Mouse (Mus musculus) liver, embryonic 15.5 days (tissue): ENCODE data around the gene Clstn2. TPM values are rescaled to one million over a fixed set of nuclear protein-coding genes. Genes with fewer than 3 reads are reported as not detected.

ENCODE experiments used
- ATAC-seq: fragments of 200-750 bp; cut with Nextera tagmentation; 2 replicates; pipeline ENCODE4 v1.8.0; 2017; ENCODE audit warnings: moderate number of reproducible peaks, mild to moderate bottlenecking, moderate library complexity; ENCODE audit not compliant: insufficient read depth
- H3K27ac ChIP-seq: fragments of 300-500 bp; sonication (generic); replicated peaks from 2 replicates; pipeline ENCODE4 v1.5.1; 2015; ENCODE audit warnings: mild to moderate bottlenecking, inconsistent platforms
- H3K27me3 ChIP-seq: fragments of 300-500 bp; sonication (generic); 2 replicates; pipeline ENCODE4 v1.6.1; 2015; ENCODE audit warnings: mild to moderate bottlenecking, inconsistent platforms
- H3K36me3 ChIP-seq: fragments of 300-500 bp; sonication (generic); replicated peaks from 2 replicates; pipeline ENCODE4 v1.6.1; 2015; ENCODE audit warnings: moderate library complexity, mild to moderate bottlenecking, inconsistent platforms
- H3K4me1 ChIP-seq: fragments of 300-500 bp; sonication (generic); replicated peaks from 2 replicates; pipeline ENCODE4 v1.6.1; 2015; ENCODE audit warnings: inconsistent platforms
- H3K4me2 ChIP-seq: fragments of 300-500 bp; sonication (generic); 2 replicates; pipeline ENCODE4 v1.6.1; 2015; ENCODE audit warnings: moderate library complexity, mild to moderate bottlenecking, inconsistent platforms
- H3K4me3 ChIP-seq: fragments of 300-500 bp; sonication (generic); replicated peaks from 2 replicates; pipeline ENCODE4 v1.5.1; 2015; ENCODE audit warnings: mild to moderate bottlenecking, inconsistent platforms
- H3K9ac ChIP-seq: fragments of 300-500 bp; sonication (generic); 2 replicates; pipeline ENCODE4 v1.6.1; 2015; ENCODE audit warnings: moderate library complexity, mild to moderate bottlenecking, inconsistent platforms
- H3K9me3 ChIP-seq: fragments of 300-500 bp; sonication (generic); replicated peaks from 2 replicates; pipeline ENCODE4 v1.6.1; 2016; ENCODE audit warnings: inconsistent platforms
- WGBS: fragments of 180-500 bp; shearing (Covaris S2); methylation state at CpG from one replicate; pipeline ENCODE4 v1.1.7; 2015; ENCODE audit warnings: mixed read lengths; ENCODE audit not compliant: insufficient replicate concordance; 5-methylcytosine and 5-hydroxymethylcytosine counted together
- polyA plus RNA-seq: library from polyadenylated mRNA; unstranded; fragments of >200 nt; fragmentation: Nextera tagmentation; extraction: Ambion mirVana; gene quantifications from 2 replicates; pipeline ENCODE4 v1.2.1, GENCODE M21; 2015

Clstn2 gene
- polyA plus RNA-seq, 1 experiment from 2014 or later: 0.06 TPM

DNA sequence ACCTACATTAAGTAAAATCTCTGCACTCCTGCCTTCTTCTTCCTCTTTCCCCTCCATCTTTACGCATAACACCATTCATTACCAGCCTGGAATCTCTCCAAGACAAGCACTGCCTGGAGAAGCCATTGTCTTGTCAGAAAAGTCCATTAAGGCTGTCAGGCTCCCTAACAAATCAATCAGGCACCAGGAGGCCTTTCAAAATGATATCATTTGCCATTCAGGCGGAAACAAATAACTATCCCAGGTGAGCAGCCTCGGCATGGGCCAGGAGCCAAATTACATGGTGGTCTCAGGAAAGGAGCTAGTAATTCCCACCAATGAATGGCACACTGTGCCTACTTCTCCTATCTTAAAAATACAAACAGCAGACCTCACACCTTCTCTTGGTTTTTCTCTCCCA, 260.6 kb downstream of the Clstn2 start:
- WGBS: 55% methylated on average over 3 of the region's 3 CpGs
- H3K4me3 ChIP-seq: no peak overlapping the region
- H3K4me2 ChIP-seq: no peak overlapping the region
- H3K36me3 ChIP-seq: no peaks in the 10 kb centered on the region
- no peaks in the 10 kb centered on the region for H3K9me3 ChIP-seq
- no peaks in the 10 kb centered on the region for H3K27me3 ChIP-seq
- H3K27ac ChIP-seq: no peak overlapping the region
- no peak overlapping the region for H3K9ac ChIP-seq
- ATAC-seq: no peak
- no peaks in the 10 kb centered on the region for H3K4me1 ChIP-seq

DNA sequence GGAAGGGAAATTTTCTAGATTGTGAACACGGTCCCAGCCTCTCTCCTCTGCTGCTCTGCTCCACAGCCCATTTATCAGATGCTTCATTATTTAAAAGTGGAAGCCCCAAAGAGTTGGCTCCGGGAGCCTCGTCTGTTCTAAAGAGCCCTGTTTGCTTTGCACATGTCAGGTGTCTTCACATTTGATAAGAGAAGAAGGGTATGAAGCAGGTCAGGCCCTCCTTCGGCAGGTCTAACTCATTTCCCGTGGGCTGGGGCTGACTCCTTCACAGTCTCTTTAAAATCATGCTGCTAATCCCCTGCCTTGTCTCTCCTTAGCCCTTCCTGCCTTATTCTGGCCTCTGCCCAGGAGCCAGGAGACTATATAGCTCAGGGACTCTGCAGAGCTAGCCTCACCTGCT, 263.6 kb downstream of the Clstn2 start:
- no peaks in the 10 kb centered on the region for H3K9me3 ChIP-seq
- 48% methylated on average over 5 of the region's 5 CpGs for WGBS
- no peaks in the 10 kb centered on the region for H3K36me3 ChIP-seq
- H3K27ac ChIP-seq: no peak overlapping the region
- no peak for ATAC-seq
- H3K27me3 ChIP-seq: no peaks in the 10 kb centered on the region
- H3K9ac ChIP-seq: no peak overlapping the region
- H3K4me2 ChIP-seq: no peak overlapping the region
- no peaks in the 10 kb centered on the region for H3K4me1 ChIP-seq
- H3K4me3 ChIP-seq: no peak overlapping the region

DNA sequence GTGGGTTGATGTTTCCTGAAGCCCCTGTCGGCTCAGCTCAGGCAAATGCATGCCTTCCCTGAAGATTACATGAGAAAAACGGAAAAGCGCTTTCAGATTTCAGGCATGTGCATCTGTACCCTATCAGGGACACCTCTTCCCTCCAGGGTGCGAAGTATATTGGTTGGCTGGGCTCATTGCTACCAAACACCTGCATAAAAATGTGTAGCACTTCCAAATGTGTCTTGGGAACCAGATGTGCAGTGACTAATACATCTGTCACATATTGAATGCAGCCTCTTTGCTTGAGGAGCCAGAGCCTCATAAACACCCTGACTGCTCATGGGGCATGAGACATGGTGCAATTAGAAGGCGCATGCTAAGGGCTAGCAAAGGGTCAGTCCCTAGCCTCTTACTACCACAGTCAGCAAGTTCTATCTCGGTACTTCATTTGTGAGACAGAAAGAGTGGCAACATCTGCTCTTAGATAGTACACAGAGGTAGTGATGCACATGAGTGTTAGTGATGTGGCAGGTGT, 267.7 kb downstream of the Clstn2 start:
- no peaks in the 10 kb centered on the region for H3K4me1 ChIP-seq
- 62% methylated on average over 6 of the region's 6 CpGs for WGBS
- no peak for ATAC-seq
- no peak overlapping the region for H3K4me2 ChIP-seq
- H3K9me3 ChIP-seq: no peaks in the 10 kb centered on the region
- no peak overlapping the region for H3K27ac ChIP-seq
- no peaks in the 10 kb centered on the region for H3K27me3 ChIP-seq
- no peaks in the 10 kb centered on the region for H3K36me3 ChIP-seq
- no peak overlapping the region for H3K4me3 ChIP-seq
- H3K9ac ChIP-seq: no peak overlapping the region

DNA sequence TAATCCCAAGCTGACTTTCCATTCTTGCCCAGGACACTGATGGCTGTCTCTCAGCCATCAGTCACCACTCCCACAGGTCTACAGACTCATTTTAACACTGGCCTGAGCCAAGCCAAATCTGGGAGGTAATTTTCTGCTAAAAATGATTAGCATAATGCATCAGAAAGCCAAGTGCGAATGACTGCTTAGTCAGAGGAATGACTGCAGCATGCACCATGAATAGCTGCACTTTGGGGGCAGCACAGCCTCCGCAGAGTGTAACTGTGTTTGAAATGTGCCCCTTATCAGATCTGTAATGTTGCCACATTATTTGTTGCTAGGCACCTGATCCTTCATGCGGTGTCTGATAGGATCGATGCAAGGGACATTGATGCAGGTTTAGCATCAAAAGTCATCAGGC, 269.9 kb downstream of the Clstn2 start:
- H3K4me1 ChIP-seq: no peaks in the 10 kb centered on the region
- 72% methylated on average over 4 of the region's 4 CpGs for WGBS
- H3K27ac ChIP-seq: no peak overlapping the region
- H3K4me3 ChIP-seq: no peak overlapping the region
- H3K9me3 ChIP-seq: no peaks in the 10 kb centered on the region
- H3K36me3 ChIP-seq: no peaks in the 10 kb centered on the region
- no peak for ATAC-seq
- H3K4me2 ChIP-seq: no peak overlapping the region
- H3K27me3 ChIP-seq: no peaks in the 10 kb centered on the region
- no peak overlapping the region for H3K9ac ChIP-seq

DNA sequence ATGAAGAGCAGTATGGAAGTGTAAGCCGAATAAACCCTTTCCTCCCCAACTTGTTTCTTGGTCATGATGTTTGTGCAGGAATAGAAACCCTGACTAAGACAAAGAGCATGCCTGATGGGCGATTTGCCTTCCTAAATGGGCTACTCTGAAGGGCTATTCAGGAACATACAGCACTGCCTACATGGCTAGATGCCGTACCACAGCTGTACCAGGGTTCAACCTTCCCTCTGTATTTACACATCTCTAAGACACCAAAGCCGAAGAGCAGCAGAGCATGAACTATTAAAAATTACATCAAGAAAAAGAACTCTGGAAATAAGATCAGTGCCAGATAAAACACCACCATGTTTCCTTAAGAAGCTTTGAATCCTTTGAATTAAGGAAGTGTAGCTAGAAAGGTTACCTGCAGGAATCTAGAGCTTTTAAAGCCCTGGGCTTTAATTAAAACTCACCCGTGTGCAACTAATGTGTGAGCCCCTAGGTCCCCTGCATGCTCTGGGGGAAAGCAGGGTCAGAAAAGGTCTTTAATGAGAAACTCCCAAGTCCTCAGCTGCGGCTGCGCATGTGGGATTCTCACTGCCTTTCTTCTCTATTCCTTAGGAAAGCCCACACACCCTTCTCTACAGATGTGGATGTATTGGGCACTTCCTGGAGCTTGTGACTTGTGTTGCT, 277.2 kb downstream of the Clstn2 start:
- Histone ChIP-seq H3K36me3 (no peaks in the 10 kb centered on the region), H3K4me1 (no peaks in the 10 kb centered on the region), H3K9me3 (no peaks in the 10 kb centered on the region), H3K9ac (no peak overlapping the region), H3K27ac (no peak overlapping the region), H3K4me2 (no peak overlapping the region), H3K4me3 (no peak overlapping the region), H3K27me3 (no peaks in the 10 kb centered on the region)
- ATAC-seq: no peak
- WGBS: 65% methylated on average over 7 of the region's 7 CpGs

DNA sequence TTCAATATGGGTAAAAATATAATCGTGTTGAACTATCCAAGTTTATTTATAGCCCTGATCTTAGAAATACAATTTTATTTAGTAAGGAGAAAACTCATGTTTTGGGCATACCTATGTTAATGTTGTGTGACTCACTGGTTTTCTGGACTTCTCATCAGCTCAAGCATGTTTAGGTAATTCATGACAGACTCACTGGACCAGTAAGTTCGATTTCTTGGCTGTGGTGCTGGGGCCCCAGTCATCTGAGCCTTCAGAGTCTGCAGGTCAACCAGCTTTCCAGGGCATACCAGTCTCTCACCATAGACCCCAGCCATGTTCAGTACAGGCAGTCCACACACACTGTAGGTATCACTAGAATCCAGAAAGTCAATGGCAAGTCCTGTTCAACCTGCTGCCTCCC, 279.3 kb downstream of the Clstn2 start:
- Histone ChIP-seq H3K9ac (no peak overlapping the region), H3K27ac (no peak overlapping the region), H3K9me3 (no peaks in the 10 kb centered on the region), H3K4me2 (no peak overlapping the region), H3K36me3 (no peaks in the 10 kb centered on the region), H3K4me3 (no peak overlapping the region), H3K4me1 (no peaks in the 10 kb centered on the region), H3K27me3 (no peaks in the 10 kb centered on the region)
- 39% methylated on average over 2 of the region's 2 CpGs for WGBS
- no peak for ATAC-seq

DNA sequence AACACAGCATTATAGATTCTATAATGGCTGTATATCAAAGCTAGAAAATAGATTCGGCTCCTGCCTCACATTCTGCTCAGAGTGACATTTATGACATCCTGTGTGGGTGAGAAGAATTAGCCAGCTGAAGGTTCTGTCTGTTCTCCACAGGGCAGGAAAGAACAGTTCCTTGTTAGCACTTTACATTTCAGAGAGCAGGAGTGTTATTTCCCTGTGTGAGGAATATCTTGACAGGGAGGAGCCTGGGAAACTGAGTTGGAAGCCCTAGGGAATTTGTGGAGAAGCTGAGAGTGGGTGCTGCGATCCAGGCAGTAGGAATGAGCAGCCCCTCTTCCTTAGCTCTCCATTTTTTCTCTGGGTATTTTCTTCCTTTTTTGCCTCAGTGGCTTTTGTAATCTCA, 286.4 kb downstream of the Clstn2 start:
- H3K9ac ChIP-seq: no peak overlapping the region
- ATAC-seq: no peak
- no peaks in the 10 kb centered on the region for H3K9me3 ChIP-seq
- WGBS: 44% methylated on average over 2 of the region's 2 CpGs
- H3K4me1 ChIP-seq: no peaks in the 10 kb centered on the region
- H3K36me3 ChIP-seq: no peaks in the 10 kb centered on the region
- no peaks in the 10 kb centered on the region for H3K27me3 ChIP-seq
- no peak overlapping the region for H3K4me2 ChIP-seq
- H3K27ac ChIP-seq: no peak overlapping the region
- no peak overlapping the region for H3K4me3 ChIP-seq

DNA sequence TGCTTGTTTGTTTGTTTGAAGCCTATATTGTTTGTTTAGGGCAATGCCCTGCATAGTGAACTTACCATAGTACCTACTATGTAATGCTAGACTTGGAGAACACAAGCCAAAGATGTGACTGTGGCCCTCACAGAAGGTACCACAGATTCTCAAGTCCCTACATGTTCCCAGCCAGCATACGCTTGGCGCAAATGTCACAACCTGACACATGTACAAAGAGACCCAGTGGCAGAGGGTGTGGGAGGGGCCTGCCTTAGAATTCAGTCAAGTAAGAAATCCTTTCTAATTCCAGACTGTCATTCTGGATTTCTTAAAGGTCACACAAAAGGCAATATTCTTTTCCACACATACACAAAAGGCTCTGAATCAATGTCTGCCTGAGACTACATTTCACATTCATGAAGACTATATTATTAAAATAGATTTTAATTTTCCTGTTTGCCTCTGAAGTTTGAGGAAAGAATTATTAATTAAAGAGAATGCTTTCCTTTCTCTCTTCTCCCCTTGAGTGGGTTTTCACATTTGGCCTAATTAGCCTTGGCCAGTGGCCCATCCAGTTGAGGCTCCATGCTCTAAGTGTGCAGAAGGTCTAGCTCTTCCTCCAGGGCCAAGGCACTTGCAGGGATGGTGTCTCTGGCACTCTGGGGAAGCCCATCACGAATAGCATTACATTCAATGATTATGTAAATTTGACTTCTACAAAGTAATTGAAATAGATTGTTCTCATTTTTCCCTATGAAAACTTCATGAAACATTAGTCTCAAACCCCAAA, 305.1 kb downstream of the Clstn2 start:
- Histone ChIP-seq H3K27ac (no peak overlapping the region), H3K36me3 (no peaks in the 10 kb centered on the region), H3K4me1 (no peaks in the 10 kb centered on the region), H3K27me3 (no peaks in the 10 kb centered on the region), H3K4me3 (no peak overlapping the region), H3K9ac (no peak overlapping the region), H3K9me3 (no peaks in the 10 kb centered on the region), H3K4me2 (no peak overlapping the region)
- WGBS: 67% methylated on average over 3 of the region's 3 CpGs
- no peak for ATAC-seq

DNA sequence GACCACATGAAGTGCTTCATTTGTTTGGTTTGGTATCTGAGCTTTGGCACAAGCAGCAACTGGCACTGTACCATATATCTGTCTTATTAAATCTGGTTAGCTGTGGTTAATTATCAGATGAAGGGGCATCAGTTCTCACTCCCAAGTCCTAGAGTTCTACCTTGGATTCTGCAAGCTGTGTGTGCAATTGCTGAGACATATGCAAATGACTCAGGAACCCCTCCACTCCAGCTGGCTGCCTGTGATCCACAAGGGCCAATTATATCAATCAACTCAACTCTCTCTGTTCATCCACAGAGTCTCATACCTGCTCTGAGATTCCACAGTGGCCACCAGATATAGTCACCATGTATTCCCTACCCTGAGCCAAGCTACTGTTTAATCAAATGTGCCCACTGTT, 315.3 kb downstream of the Clstn2 start:
- Histone ChIP-seq H3K9ac (no peak overlapping the region), H3K4me2 (no peak overlapping the region), H3K27ac (no peak overlapping the region), H3K36me3 (no peaks in the 10 kb centered on the region), H3K9me3 (no peaks in the 10 kb centered on the region), H3K4me3 (no peak overlapping the region), H3K4me1 (no peaks in the 10 kb centered on the region), H3K27me3 (no peaks in the 10 kb centered on the region)
- ATAC-seq: no peak

DNA sequence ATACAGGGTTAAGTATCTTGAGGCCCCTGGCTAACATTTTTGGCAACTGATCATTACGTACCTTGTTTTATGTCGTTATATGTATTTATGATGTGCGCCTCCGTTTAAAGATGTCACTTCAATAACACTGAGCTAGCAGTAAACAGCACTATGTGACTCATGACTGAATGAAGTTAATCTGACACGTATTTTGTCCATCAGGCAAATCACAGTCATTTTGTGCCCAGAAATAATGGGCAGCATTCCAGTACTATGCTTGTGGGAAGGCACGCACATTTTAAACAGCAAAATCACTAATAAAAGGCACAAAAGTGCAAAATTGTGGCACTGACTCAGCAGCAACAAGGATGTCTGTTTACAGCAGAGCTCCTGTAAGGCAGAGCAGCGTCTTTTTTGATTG, 316.0 kb downstream of the Clstn2 start:
- H3K36me3 ChIP-seq: no peaks in the 10 kb centered on the region
- H3K4me1 ChIP-seq: no peaks in the 10 kb centered on the region
- H3K27me3 ChIP-seq: no peaks in the 10 kb centered on the region
- 69% methylated on average over 7 of the region's 7 CpGs for WGBS
- H3K9me3 ChIP-seq: no peaks in the 10 kb centered on the region
- H3K27ac ChIP-seq: no peak overlapping the region
- no peak overlapping the region for H3K4me3 ChIP-seq
- no peak overlapping the region for H3K9ac ChIP-seq
- no peak for ATAC-seq
- no peak overlapping the region for H3K4me2 ChIP-seq

DNA sequence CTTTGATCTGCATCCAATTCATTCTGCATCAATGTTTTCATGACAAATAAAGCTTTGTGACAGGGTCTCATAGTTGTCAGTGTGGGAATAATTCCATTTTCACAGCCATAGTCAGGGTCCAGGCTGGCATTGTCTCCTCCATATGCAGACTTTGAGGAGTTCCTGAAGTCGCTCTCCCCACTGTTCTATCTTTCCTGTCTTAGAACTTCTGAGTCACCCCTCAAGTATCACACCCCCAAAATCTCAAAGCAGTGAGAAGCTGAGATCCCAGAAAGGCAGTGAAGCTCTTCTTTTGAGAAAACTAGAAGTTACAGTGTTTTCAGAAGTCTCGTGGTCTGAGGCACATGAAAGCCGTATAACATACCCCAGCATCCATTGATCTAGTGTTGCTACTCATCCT, 320.1 kb downstream of the Clstn2 start:
- no peak overlapping the region for H3K4me3 ChIP-seq
- WGBS: 67% methylated on average over 3 of the region's 3 CpGs

More for the DNA sequence above, 320.1 kb downstream of the Clstn2 start:
- Histone ChIP-seq H3K9me3 (no peaks in the 10 kb centered on the region), H3K27ac (no peak overlapping the region), H3K27me3 (no peaks in the 10 kb centered on the region), H3K4me2 (no peak overlapping the region), H3K9ac (no peak overlapping the region), H3K4me1 (no peaks in the 10 kb centered on the region), H3K36me3 (no peaks in the 10 kb centered on the region)
- ATAC-seq: no peak
